Mouse (Mus musculus) cerebellum, adult 9-11 months (tissue): ENCODE measurements around the gene Pkdrej.
A peak's percentile ranks its signal among the peaks of the same experiment; 100 is the strongest.
"Not testable (repeated sequence)": the region's sequence is repeated elsewhere in the genome, so short reads cannot be mapped to it uniquely, and the experiment has no call there.

Experiments used
- DNase-seq: peaks from one replicate; pipeline ENCODE4 v3.0.0; 2022

The Pkdrej gene

DNA sequence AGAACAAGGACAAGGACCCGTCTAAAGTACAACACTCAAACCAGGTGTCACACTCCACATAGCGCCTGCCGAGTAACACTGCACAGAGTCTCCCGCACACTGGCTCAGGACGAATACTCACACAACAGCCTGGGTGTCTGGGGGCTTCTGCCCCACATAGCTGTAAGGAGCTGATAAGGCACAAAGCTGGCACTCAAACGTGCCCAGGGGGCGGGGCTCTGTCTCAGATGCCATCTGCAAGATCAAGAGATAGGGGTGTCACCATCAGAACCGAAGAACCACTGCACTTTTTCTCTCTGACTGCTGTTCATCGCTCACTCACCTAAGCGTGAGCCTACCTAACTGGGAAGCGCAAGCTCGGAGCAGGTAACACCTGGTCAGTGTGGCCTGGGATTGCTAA is 12.4 kb downstream of the Pkdrej start:
- DNase-seq = peak; percentile 39

DNA sequence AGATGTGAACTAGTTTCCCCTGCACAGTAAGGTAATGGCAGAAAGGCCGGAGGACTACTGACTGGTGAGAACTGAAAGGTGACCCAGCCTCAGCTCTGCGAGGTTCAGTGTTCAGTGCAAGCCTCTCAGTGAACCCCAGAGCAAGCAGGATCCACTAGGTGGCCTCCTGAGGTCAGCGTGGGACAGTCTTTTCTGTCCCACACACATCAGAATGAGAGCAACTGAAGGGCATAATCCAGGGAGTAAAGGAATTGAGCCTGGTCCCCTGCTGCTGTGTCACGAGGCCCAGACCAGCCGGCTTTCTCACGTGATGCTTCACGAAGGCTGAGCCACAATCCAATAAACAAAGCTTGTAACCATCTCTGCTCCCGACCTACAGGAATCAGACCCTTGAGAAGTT is 13.1 kb downstream of the Pkdrej start:
- DNase-seq = no peak

DNA sequence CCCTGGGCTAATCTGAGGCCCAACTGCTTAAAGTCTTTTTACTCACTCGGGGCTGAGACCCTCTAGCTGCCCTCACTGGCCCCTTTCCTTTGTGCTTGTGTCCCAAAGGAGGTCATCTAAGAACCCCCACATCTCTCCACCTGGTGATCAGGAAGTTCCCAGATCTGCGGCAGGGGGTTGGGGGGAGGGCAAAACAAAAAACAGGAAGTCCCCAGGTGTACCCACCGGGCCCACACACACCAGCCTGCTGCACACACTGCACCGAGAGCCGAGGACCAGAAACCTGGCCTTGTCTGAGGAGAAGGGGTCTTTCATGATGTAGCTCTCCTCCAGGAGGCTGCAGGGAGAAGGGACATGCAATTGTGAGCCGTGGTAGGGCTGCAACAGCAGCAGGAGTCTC is 13.5 kb downstream of the Pkdrej start:
- DNase-seq = no peak

DNA sequence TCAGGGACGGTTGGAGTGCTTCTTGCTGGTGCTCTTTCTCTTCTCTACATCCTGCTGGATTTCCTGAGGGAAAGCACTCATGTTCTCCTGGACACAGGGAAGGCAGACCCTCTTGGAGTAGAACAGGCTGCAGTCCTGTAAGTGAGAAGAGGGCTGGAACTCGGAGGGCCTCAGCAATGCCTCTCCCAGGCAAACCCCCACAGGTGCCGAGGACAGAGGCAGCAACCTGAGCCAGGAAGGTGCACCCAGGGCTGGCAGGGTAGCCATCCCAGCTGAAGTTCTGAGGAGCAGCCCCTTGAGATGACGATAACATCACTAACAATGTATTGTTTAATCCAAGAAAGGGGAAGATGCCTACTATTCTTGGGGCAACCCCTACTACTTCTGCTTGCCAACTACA is 14.1 kb downstream of the Pkdrej start:
- DNase-seq = no peak

DNA sequence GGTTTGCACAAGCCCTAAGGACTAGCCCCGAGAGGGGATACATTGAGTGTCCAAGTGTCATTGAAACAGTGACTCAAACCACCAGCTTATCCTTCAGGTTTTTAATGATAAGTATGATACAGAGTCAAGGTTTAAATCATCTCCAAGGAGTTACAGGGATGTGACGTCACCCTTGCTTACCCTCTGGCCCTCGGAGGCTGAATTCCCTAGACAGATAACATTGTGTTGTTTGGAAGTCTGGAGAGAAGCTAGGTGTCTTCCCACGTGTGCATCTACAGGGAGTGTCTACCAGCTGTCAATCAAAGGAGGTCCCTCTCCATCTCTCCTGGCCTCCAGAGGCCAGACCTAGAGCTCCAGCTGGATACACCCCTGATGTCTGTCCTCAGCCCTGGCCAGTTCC is 14.6 kb downstream of the Pkdrej start:
- no peak for DNase-seq

DNA sequence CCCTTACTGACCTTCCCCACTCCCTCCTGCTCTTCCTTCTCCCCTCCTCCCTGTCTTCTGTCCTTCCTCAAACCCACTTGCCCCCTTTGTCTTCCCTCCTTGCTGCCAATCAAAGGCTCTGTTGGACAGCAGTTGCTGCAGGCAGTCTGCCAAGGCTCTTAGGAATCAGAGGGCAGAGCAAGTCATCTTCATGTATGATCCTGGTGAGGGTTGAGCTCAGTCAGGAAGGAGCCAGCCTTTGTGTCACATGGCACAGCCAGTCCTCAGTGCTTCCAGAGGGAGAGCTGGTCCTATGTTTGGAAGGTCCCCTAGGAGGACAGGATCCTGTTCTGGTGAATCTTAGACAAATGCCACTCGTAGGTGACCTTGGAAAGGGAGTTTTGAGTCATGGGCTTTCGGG is 18.6 kb downstream of the Pkdrej start:
- DNase-seq = no peak

DNA sequence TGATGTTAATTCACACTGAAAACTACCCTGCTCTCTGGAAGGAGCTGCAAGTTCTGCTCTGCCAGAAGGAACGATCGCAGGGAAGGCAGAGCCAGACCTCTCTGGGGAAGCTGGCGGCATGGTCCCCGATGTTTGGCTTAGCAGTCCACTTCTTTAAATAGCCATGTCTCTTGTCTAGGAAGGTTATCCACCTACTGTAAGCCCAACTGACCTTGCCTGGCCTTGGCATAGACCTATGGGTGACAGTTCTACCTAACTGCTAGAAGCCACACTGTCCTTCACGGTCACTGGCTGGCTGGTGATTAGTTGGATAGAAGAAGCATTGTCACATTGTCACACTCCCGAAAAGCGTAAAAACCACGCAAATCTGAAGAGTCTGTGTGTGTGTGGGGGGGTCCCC is 22.9 kb downstream of the Pkdrej start:
- no peak for DNase-seq

DNA sequence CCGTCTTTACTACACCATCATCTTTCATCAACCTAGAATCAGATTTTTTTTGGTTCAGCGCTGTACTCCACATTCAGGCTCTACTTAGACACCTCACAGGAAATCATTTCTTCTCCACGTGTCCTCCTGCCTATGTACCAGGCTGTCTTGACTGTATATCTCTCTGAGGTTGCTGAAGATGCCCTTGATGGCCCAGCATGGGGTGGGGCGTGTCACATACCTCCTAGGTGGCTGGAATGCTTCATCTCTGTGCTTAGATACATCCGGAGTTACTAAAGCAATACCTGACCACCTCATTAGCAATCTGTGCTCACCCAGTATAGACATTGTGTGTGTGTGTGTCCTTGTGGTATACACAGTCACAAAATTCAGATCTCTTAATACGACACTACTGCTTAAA is 26.0 kb downstream of the Pkdrej start:
- no peak for DNase-seq

DNA sequence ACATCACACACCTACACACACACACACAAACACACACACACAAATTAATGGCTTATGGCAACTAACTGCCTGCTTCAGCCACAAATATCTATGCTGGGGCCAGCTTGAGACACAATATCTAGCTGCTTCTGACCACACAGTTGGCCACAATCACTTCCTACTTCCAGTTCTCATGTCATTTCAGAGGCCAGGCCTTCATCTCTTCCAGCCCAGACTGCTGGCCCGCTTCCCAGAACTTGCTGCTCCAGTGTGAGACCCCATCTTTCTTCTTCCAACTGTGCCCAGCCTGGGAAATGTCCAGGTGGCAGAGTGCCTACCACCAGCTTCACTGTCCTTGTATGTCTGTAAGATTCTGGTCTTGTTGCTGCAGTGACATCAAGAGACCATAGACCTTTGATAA is 28.7 kb downstream of the Pkdrej start:
- peak; percentile 24 for DNase-seq

DNA sequence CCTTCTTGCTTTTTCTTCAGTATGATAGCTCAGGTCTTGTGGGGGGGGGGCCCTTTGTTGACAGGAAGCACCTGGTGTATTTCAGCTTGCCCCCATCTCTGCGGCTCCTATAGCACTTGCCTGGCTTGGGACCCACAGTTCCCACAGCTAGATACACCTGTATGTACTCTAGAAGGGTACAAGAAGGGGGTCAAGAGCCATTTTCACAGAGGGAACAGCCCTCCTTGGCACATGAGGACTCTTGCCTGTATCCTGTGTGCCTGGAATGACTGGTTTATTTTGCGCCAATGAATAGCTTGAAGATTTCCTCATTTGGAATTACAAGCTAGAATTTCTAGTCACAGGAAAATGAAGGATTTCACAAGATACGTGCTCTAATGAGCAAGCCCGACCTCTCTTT is 30.1 kb downstream of the Pkdrej start:
- DNase-seq = no peak

DNA sequence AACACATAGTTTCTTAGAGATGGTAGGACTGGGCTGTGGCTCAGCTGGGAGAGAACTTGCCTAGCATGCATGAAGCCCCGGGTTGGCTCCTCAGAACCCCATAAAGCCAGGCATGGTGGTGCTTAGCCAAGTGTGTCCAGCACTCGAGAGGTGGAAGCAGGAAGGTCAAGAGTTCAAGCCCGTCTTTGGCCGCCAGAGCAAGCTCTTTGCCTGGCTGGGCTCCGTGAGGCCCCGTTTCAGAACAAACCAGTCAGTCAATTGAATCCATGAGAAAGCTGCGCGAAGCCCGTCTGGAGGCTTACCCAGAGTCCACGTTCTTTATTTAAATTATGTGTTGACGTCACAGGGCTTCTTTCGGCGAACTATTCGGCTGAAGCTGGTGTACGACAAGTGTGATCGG is 32.9 kb downstream of the Pkdrej start:
- DNase-seq = no peak

DNA sequence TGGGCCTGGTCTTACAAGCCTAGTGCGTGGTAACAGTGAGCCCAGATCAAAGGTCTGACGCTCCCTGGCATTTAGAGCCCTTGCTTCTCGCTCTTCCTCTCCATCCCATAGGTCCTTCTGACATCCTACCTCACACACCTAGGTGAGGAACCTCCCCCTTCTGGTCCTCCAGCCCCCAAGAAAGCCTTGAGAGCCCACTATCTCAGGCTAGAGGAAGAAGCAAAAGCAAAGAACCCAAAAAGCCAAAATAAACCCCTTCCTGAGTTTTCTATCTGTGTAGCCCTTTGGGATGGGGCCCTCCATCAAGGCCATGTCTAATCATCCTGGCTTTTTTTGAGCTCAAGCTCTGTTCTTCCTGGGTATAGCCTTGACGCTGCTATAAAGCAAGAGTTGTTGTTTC is 33.5 kb downstream of the Pkdrej start:
- DNase-seq = no peak

DNA sequence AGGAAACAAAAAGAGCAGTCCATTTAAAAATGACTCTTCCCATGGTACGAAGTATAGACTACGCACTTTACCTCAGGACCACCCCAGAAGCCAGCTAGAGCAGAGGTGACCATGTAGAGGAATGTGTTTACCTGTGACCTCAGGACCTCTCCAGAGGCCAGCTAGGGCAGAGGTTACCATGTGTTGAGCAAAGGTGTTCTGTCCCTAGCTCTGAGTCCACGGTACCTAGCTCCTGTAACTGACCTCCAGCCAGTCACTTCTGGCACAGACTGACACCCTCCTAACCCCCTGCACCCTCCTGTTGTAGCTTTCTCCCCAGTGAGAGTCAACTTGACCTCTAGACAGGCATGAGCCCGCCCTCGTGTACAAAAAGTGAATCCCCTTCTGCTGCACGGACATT is 34.1 kb downstream of the Pkdrej start:
- no peak for DNase-seq

DNA sequence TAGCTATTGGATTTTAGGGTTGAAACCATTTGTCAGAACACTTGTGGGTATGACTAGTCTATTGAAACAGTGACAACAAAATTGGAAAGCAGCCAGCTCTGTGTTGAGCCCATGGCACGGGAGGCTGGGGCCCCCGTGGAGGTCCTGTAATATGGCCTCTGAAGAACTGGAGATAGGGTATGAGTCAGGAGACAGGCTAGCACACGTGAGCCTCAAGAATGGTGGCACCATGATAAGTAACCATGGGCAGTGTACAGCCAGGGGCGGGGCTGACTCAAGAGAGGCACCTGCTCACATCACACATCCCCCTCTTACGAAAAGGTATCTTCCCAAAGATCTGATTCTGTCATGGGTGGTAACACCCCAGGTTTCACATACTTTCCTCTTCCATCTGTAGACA is 34.8 kb downstream of the Pkdrej start:
- no peak for DNase-seq

DNA sequence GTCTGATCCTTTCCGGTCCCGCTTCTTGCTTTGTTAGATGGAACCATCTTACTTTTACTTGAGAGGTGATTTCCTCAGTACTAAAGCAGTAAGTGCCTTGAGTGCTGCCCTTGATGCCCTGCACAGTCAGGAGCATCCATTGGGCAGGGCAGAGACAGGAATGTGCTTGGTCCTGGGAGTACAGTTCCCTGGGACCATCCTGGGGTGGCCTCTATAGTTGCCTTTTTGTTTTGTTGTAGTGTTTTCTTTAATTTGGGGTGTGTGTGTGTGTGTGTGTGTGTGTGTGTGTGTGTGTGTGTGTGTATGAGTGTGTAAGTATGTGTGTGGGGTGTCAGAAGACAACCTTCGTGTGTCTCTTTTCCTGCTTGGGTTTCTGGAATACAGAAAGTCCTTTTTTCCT is 37.2 kb downstream of the Pkdrej start:
- no peak for DNase-seq

DNA sequence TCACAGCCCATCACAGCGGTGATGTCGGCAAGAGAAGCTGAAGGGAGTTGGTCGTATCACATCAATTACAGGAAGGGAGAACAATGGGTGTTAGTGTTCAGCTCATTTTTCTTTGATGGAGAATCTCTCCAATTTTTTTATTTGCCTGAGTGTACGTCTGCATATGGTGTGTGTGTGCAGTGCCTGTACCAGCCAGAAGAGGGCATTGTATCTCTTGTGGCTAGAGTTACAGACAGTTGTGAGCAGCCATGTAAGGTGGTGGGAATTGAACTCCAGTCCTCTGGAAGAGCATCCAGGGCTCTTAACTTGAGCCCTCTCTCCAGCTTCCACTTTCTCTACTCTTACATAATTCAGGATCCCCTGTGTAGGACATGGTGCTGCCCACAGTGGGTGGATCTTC is 38.4 kb downstream of the Pkdrej start:
- no peak for DNase-seq

DNA sequence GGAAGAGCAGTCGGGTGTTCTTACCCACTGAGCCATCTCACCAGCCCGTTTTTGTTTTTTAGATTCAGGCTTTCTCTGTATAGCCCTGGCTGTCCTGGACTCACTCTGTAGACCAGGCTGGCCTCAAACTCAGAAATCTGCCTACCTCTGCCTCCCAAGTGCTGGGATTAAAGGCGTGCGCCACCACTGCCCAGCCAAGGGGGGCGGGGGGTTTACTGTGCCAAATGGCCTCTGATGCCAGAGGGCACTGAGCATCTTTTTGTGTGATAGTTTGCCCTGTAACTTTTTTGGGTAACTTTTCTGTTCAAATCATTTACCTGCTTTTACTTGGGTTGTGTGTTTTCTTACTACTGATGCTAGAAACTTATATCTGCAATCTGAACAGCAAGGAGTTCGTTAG is 42.6 kb downstream of the Pkdrej start:
- not testable (repeated sequence) for DNase-seq

DNA sequence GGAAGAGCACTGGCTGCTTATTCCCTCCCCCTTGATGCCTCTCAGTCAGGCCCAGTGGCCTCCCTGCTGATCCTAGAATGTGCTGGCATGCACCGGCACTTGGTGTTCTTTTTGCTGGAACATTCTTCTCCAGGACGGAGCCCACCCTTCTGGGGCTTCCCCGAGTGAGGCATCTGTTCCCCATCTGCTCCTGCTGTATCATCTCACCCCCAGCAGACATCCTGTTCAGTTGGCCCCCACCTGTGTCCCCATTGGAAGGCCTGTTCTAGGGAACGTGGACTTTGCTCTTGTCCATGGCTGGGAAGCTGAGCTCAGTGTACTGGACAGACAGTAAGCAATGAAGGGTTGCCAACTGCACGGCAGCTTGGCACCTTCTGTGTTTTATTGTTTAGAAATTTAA is 44.8 kb downstream of the Pkdrej start:
- no peak for DNase-seq

DNA sequence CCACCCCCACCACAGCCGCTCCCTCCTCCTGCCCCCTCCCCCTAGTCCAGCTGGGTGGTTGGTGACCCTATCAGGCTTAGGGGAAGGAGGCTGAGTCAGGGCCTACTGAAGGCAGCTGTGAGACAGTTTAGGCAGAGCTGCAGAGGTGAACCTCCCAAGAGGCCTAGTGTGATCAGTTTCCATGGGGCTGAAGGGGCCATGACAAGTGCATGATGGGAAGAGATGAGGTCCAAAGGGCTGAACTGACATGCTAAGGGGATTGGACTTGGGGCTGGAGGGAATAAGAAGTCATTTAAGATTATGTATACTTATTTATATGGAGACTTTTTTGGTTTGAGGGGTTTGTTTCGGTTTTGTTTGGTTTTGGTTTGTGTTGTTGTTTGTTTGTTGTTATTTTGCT is 45.3 kb downstream of the Pkdrej start:
- DNase-seq = no peak

DNA sequence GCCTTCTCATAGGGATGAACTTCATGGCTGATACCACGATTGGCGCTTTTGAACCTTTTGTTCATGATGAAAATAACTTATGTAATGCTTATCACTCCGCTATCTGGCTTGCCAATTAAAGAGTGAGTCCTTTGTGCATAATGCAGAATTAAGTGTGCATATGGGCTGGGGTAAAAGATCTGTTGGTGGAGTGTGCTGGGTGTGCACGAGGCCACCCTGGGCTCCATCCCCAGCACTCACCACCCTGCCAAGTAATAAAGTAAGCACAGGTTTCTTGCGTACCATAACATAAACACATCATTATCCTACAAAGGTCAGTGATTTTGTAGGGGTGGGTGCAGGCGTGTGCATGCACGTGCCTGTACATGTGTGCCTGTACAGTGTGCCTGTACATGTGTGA is 46.5 kb downstream of the Pkdrej start:
- DNase-seq = no peak

DNA sequence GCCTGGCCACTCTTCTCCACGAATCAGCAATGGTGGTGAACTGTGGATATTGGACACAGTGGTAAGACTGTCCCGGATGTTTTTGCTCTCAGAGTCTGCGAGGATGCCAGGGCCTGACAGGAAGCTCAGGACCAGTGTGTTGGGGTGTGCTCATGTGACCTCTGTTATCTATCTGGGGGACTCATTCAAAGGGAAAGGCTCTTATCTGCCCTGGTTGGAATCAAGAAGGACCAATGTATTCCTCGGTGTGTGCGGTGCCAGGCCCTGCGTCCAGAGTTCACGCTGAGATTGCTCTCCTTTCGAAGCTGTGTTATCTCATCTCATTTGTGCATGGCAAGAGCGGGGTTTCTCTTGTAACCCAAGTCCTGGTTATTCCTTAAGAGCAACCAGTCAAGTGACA is 47.1 kb downstream of the Pkdrej start:
- DNase-seq = no peak

DNA sequence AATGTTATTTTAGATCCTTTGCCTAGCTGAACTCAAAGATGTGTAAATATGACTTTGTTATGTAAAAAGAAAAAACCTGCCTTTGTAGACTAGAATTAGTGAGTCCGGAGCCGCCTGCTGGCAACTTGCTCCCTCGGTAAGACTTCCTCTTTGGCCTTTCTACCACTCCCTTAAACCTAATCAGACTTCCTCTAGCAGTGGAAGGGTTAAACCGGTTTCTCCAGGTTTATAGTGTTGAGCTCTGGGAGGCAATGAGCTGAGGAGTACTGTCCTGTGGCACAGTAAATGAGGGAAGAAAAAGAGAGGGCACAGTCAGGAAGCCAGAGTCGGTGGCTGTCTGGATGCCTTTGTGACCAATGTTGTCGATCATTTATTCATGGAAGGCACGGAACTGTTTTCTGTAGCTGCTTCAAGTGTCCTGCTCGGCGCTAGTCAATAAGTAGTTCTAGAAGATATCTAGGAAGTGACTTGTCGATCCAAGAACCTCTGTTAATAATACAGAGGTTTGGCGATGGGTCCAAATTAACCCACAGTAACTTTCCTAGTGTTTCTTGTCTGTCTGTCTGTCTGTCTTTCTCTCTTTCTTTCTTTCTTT is 49.3 kb downstream of the Pkdrej start:
- DNase-seq = no peak

DNA sequence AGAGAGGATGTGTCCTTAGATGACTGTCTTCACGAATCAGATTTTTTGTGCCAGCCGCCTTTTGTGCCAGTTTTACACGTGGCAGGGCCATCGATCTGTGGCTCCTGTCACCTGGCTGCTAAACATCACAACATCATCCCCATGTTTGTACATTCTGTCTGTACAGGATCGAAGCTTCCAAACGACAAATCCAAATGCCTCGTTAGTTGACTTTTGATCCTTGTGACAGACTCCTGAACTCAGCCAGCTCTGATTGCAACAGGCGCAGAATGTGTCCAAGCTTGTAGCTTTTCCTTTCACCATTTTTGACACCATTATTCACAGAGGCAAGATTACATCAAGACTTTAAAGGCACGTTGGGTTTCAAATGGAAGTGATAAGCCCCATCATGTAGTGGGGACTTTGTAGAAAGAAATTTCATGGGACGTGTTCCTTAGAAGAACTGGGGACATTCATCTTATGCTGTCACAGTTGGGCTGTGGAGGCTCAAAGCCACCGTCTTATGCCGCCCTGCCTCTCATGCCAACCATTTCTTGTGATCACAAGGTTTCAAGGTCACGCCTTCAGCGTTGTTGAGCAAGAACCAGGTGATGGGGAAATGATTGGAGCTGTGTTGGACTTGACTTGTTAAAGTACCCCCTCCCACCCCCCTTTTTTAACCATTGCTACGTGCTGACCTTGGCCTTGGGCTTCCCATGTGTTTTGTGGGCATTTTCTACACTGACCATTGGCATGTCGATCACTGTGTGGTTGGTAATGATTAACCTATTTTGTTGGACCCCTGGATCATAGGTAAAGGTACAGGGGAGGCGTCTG is 50.0 kb downstream of the Pkdrej start:
- no peak for DNase-seq

DNA sequence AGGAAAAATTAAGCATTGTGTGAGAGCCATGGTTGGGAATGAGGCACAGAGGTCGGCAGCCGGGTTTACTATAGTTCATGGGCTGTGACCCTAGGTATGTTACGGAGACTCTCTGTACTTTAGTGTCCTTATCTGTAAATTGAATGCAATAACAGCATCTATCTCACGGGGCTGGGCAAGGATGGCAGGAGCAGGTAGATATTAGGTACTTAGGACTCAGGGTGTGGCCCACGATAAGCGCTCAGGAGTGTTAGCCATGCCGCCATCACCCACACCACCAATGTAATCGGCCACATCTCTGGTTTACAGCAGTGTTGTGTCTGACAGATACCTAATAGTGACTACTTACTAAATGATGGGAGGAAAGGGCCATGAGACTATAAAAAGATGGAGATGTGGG is 52.5 kb downstream of the Pkdrej start:
- no peak for DNase-seq

DNA sequence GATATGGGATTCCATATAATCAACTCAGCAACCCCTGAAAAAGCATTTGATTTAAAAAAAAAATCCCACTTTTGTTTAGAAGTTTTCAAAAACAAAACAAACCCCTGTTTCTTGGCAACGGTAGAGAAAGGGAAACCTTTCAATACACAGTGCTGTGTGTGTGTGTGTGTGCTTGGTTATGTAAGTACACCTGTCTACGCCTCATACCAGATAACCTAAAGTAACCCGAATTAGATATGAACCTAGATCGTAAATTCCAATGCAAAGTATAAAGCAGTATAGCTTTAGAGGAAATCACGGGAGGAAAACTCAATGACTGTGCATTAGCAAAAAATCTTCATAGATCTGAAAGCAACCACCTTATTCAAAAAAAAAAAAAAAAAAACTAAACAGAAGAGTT is 54.9 kb downstream of the Pkdrej start:
- no peak for DNase-seq
